ENCODE assay signal across 10 mouse cellular contexts in the genomic region with DNA sequence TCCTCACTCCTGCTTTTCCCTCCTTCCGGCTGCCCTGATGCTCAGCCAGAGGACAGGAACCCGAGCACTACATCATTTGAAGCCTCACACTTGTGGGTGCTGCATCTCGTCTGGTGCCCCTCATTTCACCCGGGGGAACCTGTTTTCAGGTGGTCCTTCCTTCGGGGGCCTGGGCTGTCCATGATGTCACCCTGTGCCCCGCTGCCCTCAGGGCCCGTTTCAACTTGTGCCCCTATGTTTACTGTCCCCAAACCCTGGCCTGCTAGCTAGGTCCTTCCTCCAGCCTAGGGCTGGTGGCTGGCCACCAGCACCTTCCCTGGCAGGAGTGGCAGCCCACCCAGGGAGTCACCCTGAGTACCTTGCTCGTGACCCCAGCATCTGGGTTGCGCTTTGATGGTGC.
A peak's percentile ranks its signal among the peaks of the same experiment; 100 is the strongest.
DNase-seq lines count a peak whose midpoint lies in the region.
"Had no signal": no experiment of that assay in that cellular context is flagged by ENCODE, and none has a peak within 500 bp of the region (broad histone marks: within the 10 kb centered on the region; RNA-seq: fewer than 3 reads in every experiment).

No protein-coding gene starts in this region.

- DNase-seq in cerebellum, postnatal 4 days (ENCODE audit: low spot score in 2 of 2) = peak; percentile 0 to 18
- DNase-seq in cerebellum, adult 8-10 months = no peak
- peak; percentile 6 for DNase-seq in kidney, postnatal 10 days
- DNase-seq in kidney, adult 9 months = no peak
- DNase-seq in lung, postnatal 10 days = peak; percentile 0
- DNase-seq in lung, postnatal 14 days = no peak
- peak; percentile 1 for DNase-seq in urinary bladder, postnatal 25 days (ENCODE audit: low spot score)
- DNase-seq in urinary bladder, postnatal 14 days (ENCODE audit: low spot score) = no peak
- DNase-seq: midbrain, embryonic 14.5 days; thymus, adult 18-20 months had no signal

Comparison
In these comparisons a context has a peak if more than half of its experiments do, and no peak if none do; other contexts are left out.
1. DNase-seq: peak in cerebellum, postnatal 4 days (2 of 2), kidney, postnatal 10 days (single experiment), lung, postnatal 10 days (single experiment) and urinary bladder, postnatal 25 days (single experiment); none in cerebellum, adult 8-10 months (single experiment), kidney, adult 9 months (single experiment), lung, postnatal 14 days (single experiment) and urinary bladder, postnatal 14 days (single experiment).